Mouse (Mus musculus): ENCODE results near the gene Mup21. TPM values are rescaled to one million over a fixed set of nuclear protein-coding genes. Genes with fewer than 3 reads are reported as not detected.

The Mup21 gene
- polyA plus RNA-seq (2017; shearing (Covaris generic)) = not detected

DNA sequence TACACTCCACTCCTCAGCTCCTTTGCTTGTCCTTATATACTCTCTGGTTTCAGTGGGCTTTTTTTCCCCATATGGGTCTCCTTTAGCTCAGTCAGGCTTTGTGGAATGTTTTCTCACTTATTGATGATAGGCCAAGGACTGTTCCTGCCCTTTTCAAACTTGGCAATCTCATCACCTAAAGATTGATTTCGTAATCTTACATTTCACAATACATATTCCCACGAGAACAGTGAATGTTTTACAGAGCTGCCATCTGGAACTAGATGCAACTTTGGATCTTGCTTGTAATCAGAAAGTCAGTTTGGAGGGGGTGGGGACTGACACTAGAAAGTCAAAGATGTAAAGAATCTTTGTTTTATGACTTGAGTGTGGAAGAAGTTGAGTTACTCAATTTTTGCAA lies at the start of gene Mup21:
TSS of gene Mup21 (minus strand) at position 53 of the 400 bp plus-strand sequence.

Other genes starting within 250 kb of the Mup21 start
- not detected for gene Mup20, start 96.7 kb downstream of the Mup21 start, polyA plus RNA-seq (2017; shearing (Covaris generic))
- gene Mup3, start 63.5 kb downstream of the Mup21 start, polyA plus RNA-seq (2017; shearing (Covaris generic)) = 0.43 TPM
- 0.15 TPM for gene Zfp37, start 80.2 kb upstream of the Mup21 start, polyA plus RNA-seq (2017; shearing (Covaris generic))
- 5.7 TPM for gene Slc31a2, start 111.7 kb upstream of the Mup21 start, polyA plus RNA-seq (2017; shearing (Covaris generic))
- gene Fkbp15, start 209.7 kb upstream of the Mup21 start, polyA plus RNA-seq (2017; shearing (Covaris generic)) = 43.9 TPM
- 17.0 TPM for gene Slc31a1, start 209.9 kb upstream of the Mup21 start, polyA plus RNA-seq (2017; shearing (Covaris generic))

Measured in effector memory CD4-positive, alpha-beta T cell, adult 7 months (primary cell).